Mouse (Mus musculus): ENCODE measurements around the gene Myo19.

DNA sequence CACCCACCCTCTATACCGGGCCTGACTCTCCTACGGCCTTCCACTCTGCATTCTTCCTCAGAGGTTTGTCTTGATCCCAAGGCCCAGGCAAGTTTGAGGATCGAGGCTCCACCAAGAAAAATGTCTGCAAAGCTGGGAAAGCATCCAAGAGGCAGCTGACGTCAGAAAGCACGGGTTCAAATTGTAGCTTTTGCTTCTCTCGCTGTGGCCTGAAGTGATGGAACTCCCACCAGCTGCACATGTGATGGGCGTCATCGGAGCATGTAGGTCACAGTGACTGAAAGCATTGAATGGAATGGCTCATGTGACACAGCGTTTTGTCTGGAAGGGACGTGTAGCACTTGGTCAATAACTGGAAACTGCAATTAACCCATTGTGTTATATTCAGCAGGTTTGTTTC lies 60.2 kb downstream of the Myo19 start:
- TF ChIP-seq POLR2A (IDR thresholded peaks at IDR 0.05; ENCODE audit: control insufficient read depth, low read depth, low read length) (no peak), CTCF (IDR thresholded peaks at IDR 0.05; ENCODE audit: control insufficient read depth, insufficient read depth, insufficient replicate concordance, low read depth, low read length) (no peak)
